Mouse (Mus musculus) retina, postnatal 1 day (tissue): ENCODE measurements around the gene Gm21750.
"Not testable (repeated sequence)": the region's sequence is repeated elsewhere in the genome, so short reads cannot be mapped to it uniquely, and the experiment has no call there.

Experiments
- DNase-seq: peaks from one replicate; pipeline ENCODE4 v3.0.0-alpha.2; 2012

Gm21750 gene

GRCm38 (mm10) chr14:73660925-73661324 lies at the start of gene Gm21750:
Gene Gm21750, plus strand, starts transcription at chr14:73661225.
- DNase-seq: not testable (repeated sequence)

DNA sequence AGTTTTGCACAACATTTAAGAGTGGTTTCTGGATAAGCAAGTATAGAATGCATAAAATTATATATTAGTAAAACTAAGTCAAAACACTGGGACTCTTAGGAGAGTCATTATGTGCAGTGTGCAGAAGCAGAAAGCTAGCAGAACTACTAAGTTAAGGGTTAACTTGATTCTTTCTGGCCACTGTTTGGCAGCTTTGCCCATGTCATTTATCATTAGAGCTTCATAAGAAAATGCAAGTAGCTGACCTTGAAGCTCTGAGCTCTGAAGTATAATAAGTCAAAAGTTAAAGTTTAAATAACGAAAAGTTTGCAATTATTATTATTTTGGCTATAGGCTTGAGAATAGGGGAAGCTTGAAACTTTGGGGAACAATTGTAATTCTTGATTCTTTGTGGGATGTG lies 46.1 kb upstream of the Gm21750 start:
- not testable (repeated sequence) for DNase-seq

DNA sequence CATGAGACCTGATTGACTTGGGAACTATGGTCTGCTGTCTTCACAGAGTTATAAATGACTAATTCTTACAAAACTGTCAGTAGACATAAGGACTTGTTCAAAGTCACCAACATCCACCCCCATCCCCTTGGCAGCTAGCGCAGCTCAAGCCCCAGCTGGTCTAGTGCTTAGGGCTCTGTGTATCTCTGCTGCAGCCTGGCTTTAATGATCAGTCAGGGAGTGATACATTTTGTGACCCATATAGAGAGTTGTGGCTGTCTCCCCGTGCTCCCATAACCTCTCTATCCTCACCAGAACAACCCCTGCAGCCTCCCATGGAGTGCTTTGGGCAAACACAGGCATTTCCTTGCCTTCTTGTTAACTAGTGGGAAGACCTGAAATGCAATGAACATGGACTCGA lies 40.1 kb upstream of the Gm21750 start:
- no peak for DNase-seq

- DNase-seq: no peak
Measured at GRCm38 (mm10) chr14:73622988-73623387, 38.0 kb upstream of the Gm21750 start.

GRCm38 (mm10) chr14:73625469-73625868 lies 35.6 kb upstream of the Gm21750 start:
- DNase-seq: no peak

GRCm38 (mm10) chr14:73631511-73631910 lies 29.5 kb upstream of the Gm21750 start:
- no peak for DNase-seq

DNA sequence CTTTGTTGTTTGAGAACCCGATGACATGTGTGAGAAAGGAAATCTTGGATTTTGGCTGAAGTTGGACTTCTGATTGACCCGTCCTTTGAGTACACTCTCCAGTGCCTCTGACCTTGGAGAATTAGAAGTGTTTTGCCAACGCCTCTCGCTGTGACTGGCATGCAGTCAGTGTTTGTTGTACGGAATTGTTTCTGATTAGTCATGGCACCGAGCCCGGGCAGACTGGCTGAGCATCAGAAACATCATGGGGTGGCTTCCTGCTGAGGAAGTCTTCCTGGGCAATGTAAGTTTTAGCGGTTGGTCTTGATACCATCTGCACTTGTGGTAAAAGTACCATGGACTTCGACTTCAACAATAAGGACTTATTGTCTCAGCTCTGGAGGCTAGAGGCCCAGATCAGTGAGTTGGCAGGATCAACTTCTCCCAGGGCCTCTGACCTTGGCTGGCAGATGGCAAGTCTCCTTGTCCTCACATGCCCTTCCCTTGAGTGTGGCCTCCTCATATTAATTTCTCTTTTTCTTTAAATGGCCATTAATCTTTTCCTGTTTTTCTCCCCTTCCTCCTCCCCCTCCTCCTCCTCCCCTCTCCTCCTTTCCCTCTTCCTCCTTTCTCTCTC lies 28.3 kb upstream of the Gm21750 start:
- DNase-seq: no peak

- no peak for DNase-seq
Measured at GRCm38 (mm10) chr14:73634356-73634755, 26.7 kb upstream of the Gm21750 start.

- DNase-seq: peak; percentile 11
Measured at GRCm38 (mm10) chr14:73637460-73637859, 23.6 kb upstream of the Gm21750 start.

DNA sequence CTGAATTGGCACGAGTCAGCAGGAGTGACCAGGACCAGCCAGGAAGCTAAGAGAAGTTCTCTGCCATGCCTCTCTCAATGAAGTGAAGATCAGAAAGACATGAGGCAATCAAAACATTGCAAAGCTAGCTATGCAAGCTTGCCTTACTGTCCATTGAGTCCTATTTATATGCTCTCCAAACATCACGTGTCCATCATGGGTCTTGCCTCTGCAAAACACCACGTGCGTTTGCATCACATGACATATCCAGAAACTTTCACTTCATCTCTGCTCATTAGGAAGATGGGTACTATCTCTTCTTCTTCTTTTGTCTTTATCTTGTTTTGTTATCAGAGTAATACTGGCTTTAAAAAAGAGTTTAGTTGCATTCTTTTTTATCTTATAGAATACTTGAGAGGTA lies 10.8 kb upstream of the Gm21750 start:
- DNase-seq: no peak

GRCm38 (mm10) chr14:73670091-73670490 lies 9.1 kb downstream of the Gm21750 start:
- no peak for DNase-seq

DNA sequence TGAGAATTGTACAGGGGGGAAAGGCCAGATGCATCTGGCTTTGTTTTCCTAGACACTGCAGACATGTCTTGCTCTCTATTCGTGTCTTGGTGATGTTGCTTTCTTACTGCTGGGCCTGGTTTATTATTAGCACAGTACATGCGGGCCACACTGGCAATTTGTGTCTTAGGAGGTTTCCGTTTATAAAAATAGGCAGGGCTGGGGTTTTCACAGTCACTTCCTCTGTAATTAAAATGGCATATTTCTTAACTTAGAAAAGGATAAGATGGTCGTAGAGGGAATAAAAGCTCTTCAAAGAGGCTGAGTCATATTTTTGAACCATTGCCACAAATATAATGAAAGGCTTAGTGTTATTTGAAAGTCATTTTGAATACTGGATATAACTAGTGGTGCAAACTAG lies 26.7 kb downstream of the Gm21750 start:
- no peak for DNase-seq

DNA sequence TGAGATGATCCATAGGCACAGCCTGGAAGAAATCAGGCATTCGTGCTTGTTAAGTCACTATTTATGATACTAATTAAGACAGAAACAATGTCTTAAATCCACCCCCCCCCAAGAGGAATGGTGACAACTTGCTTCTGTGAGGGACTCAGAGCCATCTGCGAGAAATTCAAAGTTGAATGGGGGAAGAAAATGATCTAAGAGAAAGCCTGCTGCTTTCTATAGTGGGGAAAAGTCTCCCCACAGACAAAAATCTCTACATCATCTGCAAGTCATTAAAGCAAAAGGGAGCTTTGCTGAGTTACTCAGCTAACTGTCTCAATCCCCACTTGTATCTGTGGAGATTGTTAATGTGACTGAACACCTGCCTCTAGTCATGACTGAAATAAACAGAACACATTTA lies 27.4 kb downstream of the Gm21750 start:
- no peak for DNase-seq

- DNase-seq: peak; percentile 7
Measured at GRCm38 (mm10) chr14:73700256-73700655, 39.2 kb downstream of the Gm21750 start.

GRCm38 (mm10) chr14:73709412-73710110 lies 48.5 kb downstream of the Gm21750 start:
- DNase-seq: no peak
